Mouse (Mus musculus): ENCODE data around the gene Tmeff2.

Tmeff2 gene

GRCm38 (mm10) chr1:50900386-50900785 lies at the start of gene Tmeff2:
Gene Tmeff2 (plus strand): TSS chr1:50900647.
- DNase-seq (ENCODE audit: low read depth, low spot score), result peak; percentile 61

- no peak for DNase-seq (ENCODE audit: low read depth, low spot score)
These were observed 38.9 kb upstream of the Tmeff2 start for GRCm38 (mm10) chr1:50861515-50861914.

- DNase-seq (ENCODE audit: low read depth, low spot score), result no peak
These were observed 2.8 kb upstream of the Tmeff2 start for GRCm38 (mm10) chr1:50897696-50898095.

- no peak for DNase-seq (ENCODE audit: low read depth, low spot score)
These were observed 24.4 kb downstream of the Tmeff2 start for GRCm38 (mm10) chr1:50924838-50925355.

GRCm38 (mm10) chr1:50925356-50925921 lies 25.0 kb downstream of the Tmeff2 start:
- DNase-seq (ENCODE audit: low read depth, low spot score), result no peak

GRCm38 (mm10) chr1:50926374-50927060 lies 26.1 kb downstream of the Tmeff2 start:
- DNase-seq (ENCODE audit: low read depth, low spot score), result peak; percentile 28

- DNase-seq (ENCODE audit: low read depth, low spot score), result peak; percentile 96
These were observed 26.7 kb downstream of the Tmeff2 start for GRCm38 (mm10) chr1:50927077-50927611.

- DNase-seq (ENCODE audit: low read depth, low spot score), result no peak
These were observed 27.3 kb downstream of the Tmeff2 start for GRCm38 (mm10) chr1:50927679-50928187.

GRCm38 (mm10) chr1:50928776-50929175 lies 28.3 kb downstream of the Tmeff2 start:
- DNase-seq (ENCODE audit: low read depth, low spot score), result peak; percentile 3

- DNase-seq (ENCODE audit: low read depth, low spot score), result no peak
These were observed 34.6 kb downstream of the Tmeff2 start for GRCm38 (mm10) chr1:50935076-50935475.

GRCm38 (mm10) chr1:50935484-50935883 lies 35.0 kb downstream of the Tmeff2 start:
- DNase-seq (ENCODE audit: low read depth, low spot score), result no peak

GRCm38 (mm10) chr1:50940131-50941039 lies 39.9 kb downstream of the Tmeff2 start:
- DNase-seq (ENCODE audit: low read depth, low spot score), result no peak

- DNase-seq (ENCODE audit: low read depth, low spot score), result no peak
These were observed 48.1 kb downstream of the Tmeff2 start for GRCm38 (mm10) chr1:50948575-50948974.

GRCm38 (mm10) chr1:50958844-50959243 lies 58.4 kb downstream of the Tmeff2 start:
- DNase-seq (ENCODE audit: low read depth, low spot score), result no peak

- DNase-seq (ENCODE audit: low read depth, low spot score), result peak; percentile 46
These were observed 61.7 kb downstream of the Tmeff2 start for GRCm38 (mm10) chr1:50961954-50962648.

GRCm38 (mm10) chr1:50962649-50963000 lies 62.2 kb downstream of the Tmeff2 start:
- no peak for DNase-seq (ENCODE audit: low read depth, low spot score)

- DNase-seq (ENCODE audit: low read depth, low spot score), result no peak
These were observed 69.2 kb downstream of the Tmeff2 start for GRCm38 (mm10) chr1:50969685-50970084.

- DNase-seq (ENCODE audit: low read depth, low spot score), result no peak
These were observed 70.4 kb downstream of the Tmeff2 start for GRCm38 (mm10) chr1:50970853-50971252.

GRCm38 (mm10) chr1:50972509-50973436 lies 72.3 kb downstream of the Tmeff2 start:
- no peak for DNase-seq (ENCODE audit: low read depth, low spot score)
